Mouse (Mus musculus) midbrain, embryonic 16.5 days (tissue): ENCODE results near the gene Otulin. TPM values are rescaled to one million over a fixed set of nuclear protein-coding genes. Genes with fewer than 3 reads are reported as not detected.
A peak's percentile ranks its signal among the peaks of the same experiment; 100 is the strongest.

Source experiments
- ATAC-seq: fragments of 200-750 bp; cut with Nextera tagmentation; 2 replicates; pipeline ENCODE4 v1.8.0; 2017; ENCODE audit warnings: moderate TSS enrichment
- H3K27ac ChIP-seq: fragments of 300-500 bp; sonication (generic); 2 replicates; pipeline ENCODE4 v1.5.1; 2014; ENCODE audit warnings: mild to moderate bottlenecking, low read length, mixed read lengths
- H3K27me3 ChIP-seq: fragments of 300-500 bp; sonication (generic); 2 replicates; pipeline ENCODE4 v1.6.1; 2014; ENCODE audit warnings: low read depth, low read length, mixed read lengths; ENCODE audit not compliant: control insufficient read depth, insufficient read depth
- H3K36me3 ChIP-seq: fragments of 300-500 bp; sonication (generic); 2 replicates; pipeline ENCODE4 v1.6.1; 2014; ENCODE audit warnings: mild to moderate bottlenecking, low read length, moderate library complexity, mixed read lengths; ENCODE audit not compliant: control insufficient read depth, insufficient read depth
- H3K4me1 ChIP-seq: fragments of 300-500 bp; sonication (generic); 2 replicates; pipeline ENCODE4 v1.6.1; 2014; ENCODE audit warnings: mild to moderate bottlenecking, low read length, mixed read lengths; ENCODE audit not compliant: control insufficient read depth, insufficient read depth
- H3K4me2 ChIP-seq: fragments of 300-500 bp; sonication (generic); 2 replicates; pipeline ENCODE4 v1.6.1; 2014; ENCODE audit warnings: mild to moderate bottlenecking, low read length, mixed read lengths
- H3K4me3 ChIP-seq: fragments of 300-500 bp; sonication (generic); 2 replicates; pipeline ENCODE4 v1.5.1; 2014; ENCODE audit warnings: low read depth, mild to moderate bottlenecking, low read length, moderate library complexity, mixed read lengths
- H3K9ac ChIP-seq: fragments of 300-500 bp; sonication (generic); 2 replicates; pipeline ENCODE4 v1.6.1; 2014; ENCODE audit warnings: low read depth, low read length, mixed read lengths
- H3K9me3 ChIP-seq: fragments of 300-500 bp; sonication (generic); replicated peaks from 2 replicates; pipeline ENCODE4 v1.6.1; 2014; ENCODE audit warnings: mild to moderate bottlenecking, low read length, mixed read lengths; ENCODE audit not compliant: control insufficient read depth, poor library complexity, severe bottlenecking
- WGBS: fragments of 180-500 bp; shearing (Covaris S2); extraction: QIAGEN DNeasy Blood & Tissue Kit; methylation state at CpG from one replicate; pipeline ENCODE4 v1.1.7; 2014; 5-methylcytosine and 5-hydroxymethylcytosine counted together
- polyA plus RNA-seq: library from polyadenylated mRNA; unstranded; fragments of >200 nt; fragmentation: Nextera tagmentation; extraction: Ambion mirVana; gene quantifications from 2 replicates; pipeline ENCODE4 v1.2.1, GENCODE M21; 2015

Otulin gene
- polyA plus RNA-seq, 1 experiment from 2014 or later, result 21.6 TPM

DNA sequence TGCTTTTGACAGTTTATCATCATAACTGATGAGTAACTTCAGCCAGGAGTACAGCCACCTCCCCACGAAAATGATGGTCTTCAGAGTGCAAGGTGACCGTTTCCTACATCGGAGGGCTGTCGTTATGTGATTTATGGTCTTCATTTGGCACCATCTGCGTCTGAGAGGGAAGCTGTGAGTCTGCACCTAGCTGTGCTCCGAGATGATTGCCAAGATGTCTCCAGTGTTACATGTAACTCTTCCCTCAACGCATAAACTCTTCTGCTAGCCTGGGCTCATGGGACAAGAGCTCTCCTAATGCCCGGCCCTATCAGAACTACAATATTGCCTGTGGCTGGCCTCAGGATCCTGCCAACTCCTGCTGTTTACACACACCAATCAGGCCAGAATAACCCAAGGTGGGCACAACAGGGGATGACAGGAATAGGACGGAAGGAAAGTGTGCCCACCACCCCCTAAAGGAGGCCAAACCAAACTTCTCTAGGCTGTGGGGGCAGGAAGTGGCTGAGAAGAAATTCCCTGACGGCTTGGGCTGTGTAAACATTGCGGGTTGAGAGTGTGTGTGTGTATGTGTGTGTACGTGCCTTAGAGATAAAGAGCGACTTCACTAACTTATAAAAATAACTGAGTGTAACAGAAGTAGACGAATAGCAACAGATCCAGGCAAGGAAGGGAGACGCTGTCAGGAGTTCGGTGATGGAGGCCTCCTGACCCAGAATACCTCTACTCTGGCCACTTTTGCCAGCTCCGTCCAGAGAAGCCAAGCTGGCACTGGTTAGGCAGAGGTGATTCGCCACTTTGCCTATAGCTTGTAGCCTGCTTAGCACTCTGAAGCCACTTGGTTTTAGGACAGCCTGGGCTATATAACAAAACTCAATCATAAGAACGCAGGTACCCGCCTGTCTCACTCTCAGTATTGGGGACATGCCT is 126.4 kb downstream of the Otulin start:
- Histone ChIP-seq H3K4me2 (no peak overlapping the region), H3K9ac (no peak overlapping the region), H3K9me3 (no peaks in the 10 kb centered on the region), H3K36me3 (no peaks in the 10 kb centered on the region), H3K4me3 (no peak overlapping the region), H3K27me3 (no peaks in the 10 kb centered on the region), H3K4me1 (no peaks in the 10 kb centered on the region), H3K27ac (no peak overlapping the region)
- ATAC-seq, result no peak
- 90% methylated on average over 20 of the region's 20 CpGs for WGBS

DNA sequence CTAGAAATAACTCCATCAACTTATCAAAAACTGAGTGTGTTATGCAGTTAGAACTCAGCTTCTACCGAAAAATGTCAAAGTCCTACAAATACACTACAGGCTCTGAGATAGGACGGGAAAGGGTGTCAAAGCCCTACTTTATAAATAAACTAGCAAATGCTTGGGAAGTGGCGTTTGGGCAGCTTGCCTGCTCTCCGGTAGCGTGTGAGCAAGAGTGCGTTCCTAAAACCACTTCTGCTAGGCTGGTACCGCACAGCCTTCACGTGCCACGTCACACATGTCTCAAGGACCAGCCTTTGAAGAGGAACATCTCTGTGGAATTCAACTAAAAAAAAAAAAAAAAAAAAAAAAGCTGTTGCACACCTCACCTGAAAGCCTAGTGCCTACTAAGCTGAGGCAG is 127.3 kb downstream of the Otulin start:
- no peak for ATAC-seq
- WGBS, result 87% methylated on average over 9 of the region's 9 CpGs
- H3K27me3 ChIP-seq, result no peaks in the 10 kb centered on the region
- no peaks in the 10 kb centered on the region for H3K9me3 ChIP-seq
- H3K27ac ChIP-seq, result no peak overlapping the region
- no peak overlapping the region for H3K9ac ChIP-seq
- no peak overlapping the region for H3K4me3 ChIP-seq
- H3K4me2 ChIP-seq, result no peak overlapping the region
- H3K36me3 ChIP-seq, result no peaks in the 10 kb centered on the region
- no peaks in the 10 kb centered on the region for H3K4me1 ChIP-seq

DNA sequence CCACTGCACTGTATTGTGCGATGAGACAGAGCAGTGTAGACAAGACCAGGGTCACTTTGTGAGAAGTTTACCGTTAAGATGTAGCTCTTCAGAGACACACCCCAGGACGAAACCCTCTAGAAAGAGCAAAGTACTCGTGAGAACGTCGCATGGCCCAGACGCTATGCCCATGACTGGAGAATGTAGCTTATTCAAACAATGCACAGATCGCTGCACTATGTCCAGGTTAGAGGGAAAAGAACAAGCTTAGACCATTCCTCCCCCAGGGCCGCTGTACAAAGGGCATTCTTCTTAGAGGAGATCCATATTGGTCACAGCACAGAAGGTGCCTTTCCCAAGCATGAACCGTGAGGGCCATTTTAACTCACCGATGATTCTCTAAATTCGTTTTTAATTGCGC is 128.2 kb downstream of the Otulin start:
- Histone ChIP-seq H3K4me1 (no peaks in the 10 kb centered on the region), H3K9me3 (no peaks in the 10 kb centered on the region), H3K27ac (no peak overlapping the region), H3K4me2 (no peak overlapping the region), H3K9ac (no peak overlapping the region), H3K27me3 (no peaks in the 10 kb centered on the region), H3K36me3 (no peaks in the 10 kb centered on the region), H3K4me3 (no peak overlapping the region)
- no peak for ATAC-seq
- WGBS, result 88% methylated on average over 13 of the region's 13 CpGs

DNA sequence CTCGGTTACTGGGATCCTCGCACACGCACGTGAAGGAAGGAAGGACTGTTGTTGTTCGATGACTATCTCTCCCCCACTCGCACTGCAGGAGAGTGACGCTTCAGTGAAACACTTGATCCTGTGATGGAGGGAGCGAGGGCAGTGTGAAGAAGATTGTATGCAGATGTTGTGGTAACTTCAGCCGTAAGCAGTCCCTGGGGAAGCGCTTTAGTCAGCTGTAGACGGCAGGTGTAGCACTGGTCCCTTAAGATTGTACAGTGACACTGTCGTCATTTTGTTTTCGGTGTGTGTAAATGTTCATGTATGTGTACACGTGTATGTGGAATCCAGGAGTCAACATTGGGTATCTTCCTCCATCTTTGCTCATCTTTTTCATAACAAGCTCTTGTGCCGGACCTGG is 130.1 kb downstream of the Otulin start:
- Histone ChIP-seq H3K4me1 (peaks cover 5% of the 10 kb centered on the region), H3K9ac (no peak overlapping the region), H3K9me3 (no peaks in the 10 kb centered on the region), H3K27me3 (no peaks in the 10 kb centered on the region), H3K4me3 (no peak overlapping the region), H3K36me3 (no peaks in the 10 kb centered on the region), H3K27ac (no peak overlapping the region), H3K4me2 (no peak overlapping the region)
- 84% methylated on average over 15 of the region's 15 CpGs for WGBS
- ATAC-seq, result no peak

DNA sequence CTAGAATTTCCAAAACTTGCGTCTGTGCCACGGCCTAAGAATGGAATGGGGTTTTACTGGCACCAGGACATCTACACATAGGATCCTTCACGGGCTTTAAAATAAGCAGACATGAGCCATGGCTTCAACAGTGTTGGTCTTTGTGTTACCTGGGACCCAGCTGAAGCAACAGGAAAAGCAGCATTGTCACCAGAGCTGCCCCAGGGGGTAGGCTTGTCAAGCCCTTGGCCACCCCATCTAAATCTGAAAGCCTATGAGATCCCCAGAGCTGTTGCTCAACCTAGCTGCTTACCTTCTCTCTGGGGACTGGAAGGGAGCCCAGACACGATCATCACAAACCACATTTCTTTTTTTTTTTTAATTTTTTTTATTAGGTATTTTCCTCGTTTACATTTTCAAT is 132.4 kb downstream of the Otulin start:
- peaks cover 7% of the 10 kb centered on the region for H3K4me1 ChIP-seq
- 84% methylated on average over 5 of the region's 5 CpGs for WGBS
- no peak overlapping the region for H3K4me2 ChIP-seq
- no peaks in the 10 kb centered on the region for H3K9me3 ChIP-seq
- H3K4me3 ChIP-seq, result no peak overlapping the region
- ATAC-seq, result no peak
- no peaks in the 10 kb centered on the region for H3K27me3 ChIP-seq
- no peak overlapping the region for H3K9ac ChIP-seq
- no peak overlapping the region for H3K27ac ChIP-seq
- H3K36me3 ChIP-seq, result no peaks in the 10 kb centered on the region

DNA sequence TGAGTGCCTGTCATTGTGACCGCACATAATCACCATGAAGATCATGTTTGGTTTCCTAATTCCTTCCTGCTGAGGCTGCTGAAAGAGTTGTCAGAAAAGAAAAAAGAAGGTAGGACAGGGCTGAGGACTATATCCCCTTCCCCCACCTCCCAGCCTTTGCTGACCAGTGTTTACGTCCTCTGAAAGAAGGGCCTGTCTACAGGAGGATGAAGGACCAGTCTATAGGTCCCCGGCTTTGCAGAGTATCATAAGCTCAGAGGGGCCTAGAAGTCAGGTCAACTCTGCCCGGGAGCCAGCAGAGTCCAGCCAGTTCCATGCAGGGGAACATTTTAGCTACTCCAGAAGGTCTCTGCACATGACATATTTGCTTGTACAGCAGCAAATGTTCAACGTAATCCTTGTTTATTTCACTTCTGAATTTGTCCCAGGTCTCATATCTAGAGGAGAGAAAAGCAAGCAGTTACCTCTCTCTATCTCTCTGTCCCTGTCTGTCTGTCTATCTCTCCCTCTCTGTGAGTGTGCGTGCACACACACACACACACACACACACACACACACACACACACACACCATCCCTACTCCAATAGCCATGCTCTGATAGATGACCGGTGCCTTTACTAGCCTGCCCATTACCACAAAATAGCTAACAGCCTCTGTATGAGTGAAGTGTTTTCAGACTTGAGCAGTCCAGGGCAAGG is 133.0 kb downstream of the Otulin start:
- H3K27me3 ChIP-seq, result no peaks in the 10 kb centered on the region
- no peak for ATAC-seq
- H3K9ac ChIP-seq, result no peak overlapping the region
- H3K4me2 ChIP-seq, result no peak overlapping the region
- H3K4me3 ChIP-seq, result no peak overlapping the region
- H3K4me1 ChIP-seq, result peaks cover 7% of the 10 kb centered on the region
- 44% methylated on average over 7 of the region's 7 CpGs for WGBS
- H3K36me3 ChIP-seq, result no peaks in the 10 kb centered on the region
- H3K9me3 ChIP-seq, result no peaks in the 10 kb centered on the region
- no peak overlapping the region for H3K27ac ChIP-seq

DNA sequence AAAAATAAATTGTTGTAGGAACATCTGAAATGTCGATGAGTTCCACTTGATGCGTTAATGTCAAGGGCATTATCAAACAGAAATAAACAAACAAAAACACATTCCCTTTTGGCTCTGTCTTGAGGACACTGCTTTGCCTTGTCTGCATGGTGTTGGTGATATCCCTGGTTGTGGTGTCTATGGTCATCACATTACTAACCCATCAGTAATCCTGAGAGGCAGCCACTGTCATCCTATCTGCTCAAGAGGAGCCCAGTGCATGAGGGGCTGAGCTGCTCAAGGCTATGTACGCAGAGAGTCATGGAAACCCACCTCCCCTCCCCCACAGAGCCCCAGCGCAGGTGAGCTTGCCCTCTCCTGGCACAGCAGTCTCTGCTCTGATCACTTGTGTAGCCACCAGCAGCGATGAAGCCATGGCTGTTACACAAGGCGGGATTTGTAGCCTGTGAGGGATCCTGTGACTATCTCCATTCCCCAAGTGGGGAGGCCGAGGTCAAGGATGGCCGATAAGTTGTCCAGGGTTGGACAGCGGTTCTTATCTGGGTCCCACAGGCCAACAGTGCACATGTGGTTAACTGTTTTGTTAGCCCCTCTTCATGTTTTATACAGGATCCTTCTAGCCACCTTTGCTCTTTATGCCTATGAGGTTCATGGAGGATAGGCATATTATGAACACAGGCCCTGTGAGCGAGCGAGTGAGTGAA is 133.7 kb downstream of the Otulin start:
- Histone ChIP-seq H3K4me2 (no peak overlapping the region), H3K27me3 (no peaks in the 10 kb centered on the region), H3K9ac (no peak overlapping the region), H3K36me3 (no peaks in the 10 kb centered on the region), H3K27ac (no peak overlapping the region), H3K9me3 (no peaks in the 10 kb centered on the region), H3K4me3 (no peak overlapping the region), H3K4me1 (peaks cover 7% of the 10 kb centered on the region)
- 69% methylated on average over 11 of the region's 11 CpGs for WGBS
- peak; percentile 44; the same call in 1 of the 2 replicates for ATAC-seq

DNA sequence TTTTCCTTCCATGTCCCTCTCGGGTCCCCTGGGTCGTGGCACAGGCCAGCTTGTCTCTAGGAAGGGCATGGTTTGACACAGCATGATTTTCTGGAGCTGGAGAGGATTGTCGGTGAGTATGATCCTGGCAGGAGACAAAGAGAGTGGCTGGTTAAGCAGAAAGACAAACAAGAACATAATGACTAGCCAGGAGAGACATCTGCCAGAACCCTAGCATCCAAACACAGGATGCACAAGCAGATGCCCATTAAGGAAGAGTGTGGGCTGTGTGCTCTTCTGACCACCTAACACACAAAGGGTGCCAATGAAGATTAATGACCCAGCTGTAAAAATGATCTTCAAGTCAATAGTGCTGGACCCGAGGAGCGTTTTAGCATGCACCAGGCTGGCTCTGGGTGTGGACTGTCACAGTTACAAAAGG is 134.5 kb downstream of the Otulin start:
- no peak overlapping the region for H3K27ac ChIP-seq
- H3K9me3 ChIP-seq, result no peaks in the 10 kb centered on the region
- H3K4me3 ChIP-seq, result no peak overlapping the region
- H3K4me1 ChIP-seq, result peaks cover 7% of the 10 kb centered on the region
- no peak for ATAC-seq
- H3K9ac ChIP-seq, result no peak overlapping the region
- H3K27me3 ChIP-seq, result no peaks in the 10 kb centered on the region
- no peak overlapping the region for H3K4me2 ChIP-seq
- no peaks in the 10 kb centered on the region for H3K36me3 ChIP-seq
- 35% methylated on average over 5 of the region's 5 CpGs for WGBS
